Mouse (Mus musculus) stomach, embryonic 14.5 days (tissue): Measurements from ENCODE around the gene Mpp4. TPM values are rescaled to one million over a fixed set of nuclear protein-coding genes. Genes with fewer than 3 reads are reported as not detected.

Experiments
- ATAC-seq: fragments of 200-750 bp; cut with Nextera tagmentation; 2 replicates; pipeline ENCODE4 v1.8.0; 2017; ENCODE audit warnings: low read depth, moderate TSS enrichment; ENCODE audit not compliant: insufficient number of reproducible peaks, insufficient read depth, low FRiP score
- H3K27ac ChIP-seq: fragments of 300-500 bp; sonication (generic); 2 replicates; pipeline ENCODE4 v1.5.1; 2014; ENCODE audit warnings: mild to moderate bottlenecking, low read length, moderate library complexity, mixed read lengths
- H3K27me3 ChIP-seq: fragments of 300-500 bp; sonication (generic); 2 replicates; pipeline ENCODE4 v1.6.1; 2014; ENCODE audit warnings: low read length, control low read depth, mixed read lengths; ENCODE audit not compliant: control insufficient read depth, insufficient read depth
- H3K36me3 ChIP-seq: fragments of 300-500 bp; sonication (generic); 2 replicates; pipeline ENCODE4 v1.6.1; 2014; ENCODE audit warnings: mild to moderate bottlenecking, control low read depth, low read length, moderate library complexity, mixed read lengths; ENCODE audit not compliant: control insufficient read depth, insufficient read depth
- H3K4me1 ChIP-seq: fragments of 300-500 bp; sonication (generic); 2 replicates; pipeline ENCODE4 v1.6.1; 2014; ENCODE audit warnings: low read length, control low read depth, mixed read lengths; ENCODE audit not compliant: control insufficient read depth, insufficient read depth
- H3K4me2 ChIP-seq: fragments of 300-500 bp; sonication (generic); replicated peaks from 2 replicates; pipeline ENCODE4 v1.6.1; 2014; ENCODE audit warnings: low read depth, low read length, control low read depth
- H3K4me3 ChIP-seq: fragments of 300-500 bp; sonication (generic); 2 replicates; pipeline ENCODE4 v1.5.1; 2014; ENCODE audit warnings: low read depth, low read length, control low read depth
- H3K9ac ChIP-seq: fragments of 300-500 bp; sonication (generic); replicated peaks from 2 replicates; pipeline ENCODE4 v1.6.1; 2014; ENCODE audit warnings: low read depth, mild to moderate bottlenecking, control low read depth, low read length, moderate library complexity, mixed read lengths
- H3K9me3 ChIP-seq: fragments of 300-500 bp; sonication (generic); 2 replicates; pipeline ENCODE4 v1.6.1; 2016; ENCODE audit warnings: low read depth, low read length, control low read depth; ENCODE audit not compliant: control insufficient read depth
- WGBS: fragments of 180-500 bp; shearing (Covaris S2); extraction: QIAGEN DNeasy Blood & Tissue Kit; methylation state at CpG from one replicate; pipeline ENCODE4 v1.1.7; 2014; 5-methylcytosine and 5-hydroxymethylcytosine counted together
- polyA plus RNA-seq: library from polyadenylated mRNA; unstranded; fragments of >200 nt; fragmentation: Nextera tagmentation; extraction: Ambion mirVana; gene quantifications from 2 replicates; pipeline ENCODE4 v1.2.1, GENCODE M21; 2014

Gene Mpp4
- polyA plus RNA-seq, 1 experiment from 2014 or later: 0.46 TPM

GRCm38 (mm10) chr1:59200960-59201359, 37.8 kb upstream of the Mpp4 start:
- Histone ChIP-seq H3K27me3 (no peaks in the 10 kb centered on the region), H3K4me2 (no peak overlapping the region), H3K4me1 (no peaks in the 10 kb centered on the region), H3K9ac (no peak overlapping the region), H3K36me3 (0 out of 2 replicates have a peak, but pooled peaks cover 4% of the 10 kb centered on the region), H3K27ac (no peak overlapping the region), H3K4me3 (no peak overlapping the region), H3K9me3 (no peaks in the 10 kb centered on the region)
- ATAC-seq: no peak
- WGBS: 86% methylated on average over 5 of the region's 5 CpGs

DNA sequence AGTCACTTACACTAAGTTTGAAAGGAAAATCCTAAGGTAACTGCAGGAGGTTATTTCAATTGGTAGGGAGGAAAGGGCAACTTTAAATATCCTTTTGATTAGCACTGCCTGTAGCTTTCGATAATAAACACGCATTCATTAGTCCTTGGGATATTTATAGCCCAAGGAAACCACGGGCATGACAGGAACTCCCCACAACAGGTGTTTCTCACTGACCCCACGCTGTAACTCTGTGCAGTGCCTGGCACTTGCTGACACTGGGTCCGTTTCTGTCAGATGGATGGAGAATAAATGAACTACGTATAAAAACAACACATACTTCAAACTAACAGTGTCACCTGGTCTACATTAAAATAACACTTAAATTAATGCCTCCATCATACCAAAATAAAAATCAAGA, 31.8 kb upstream of the Mpp4 start:
- Histone ChIP-seq H3K4me1 (no peaks in the 10 kb centered on the region), H3K27ac (no peak overlapping the region), H3K36me3 (no peaks in the 10 kb centered on the region), H3K4me2 (no peak overlapping the region), H3K9ac (no peak overlapping the region), H3K9me3 (no peaks in the 10 kb centered on the region), H3K4me3 (no peak overlapping the region), H3K27me3 (no peaks in the 10 kb centered on the region)
- WGBS: 36% methylated on average over 6 of the region's 6 CpGs
- ATAC-seq: no peak

- 78% methylated on average over 5 of the region's 5 CpGs for WGBS
- no peak overlapping the region for H3K27ac ChIP-seq
Observed at GRCm38 (mm10) chr1:59187786-59188185, 24.6 kb upstream of the Mpp4 start.

DNA sequence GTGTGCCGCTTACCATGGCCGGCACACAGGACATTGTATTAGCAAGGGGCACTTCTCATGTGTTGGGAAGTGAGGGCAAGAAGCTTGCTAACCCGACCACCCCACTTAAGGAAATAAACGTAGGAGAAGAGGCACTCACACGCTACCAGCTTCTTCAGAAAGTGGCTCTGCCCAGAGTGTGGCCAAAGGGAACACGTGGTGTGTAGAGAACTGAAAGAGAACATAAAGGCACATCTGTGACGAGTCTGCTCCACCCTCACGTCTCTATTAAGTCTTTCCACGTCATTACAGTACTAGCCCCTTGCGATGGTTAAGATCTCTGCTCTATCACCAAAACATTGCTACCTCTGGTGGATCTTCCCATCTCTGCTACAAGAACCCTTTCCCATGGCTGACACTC, 23.1 kb upstream of the Mpp4 start:
- WGBS: 86% methylated on average over 10 of the region's 10 CpGs

More at GRCm38 (mm10) chr1:59187786-59188185, 24.6 kb upstream of the Mpp4 start:
- Histone ChIP-seq H3K9me3 (no peaks in the 10 kb centered on the region), H3K4me3 (no peak overlapping the region), H3K4me2 (no peak overlapping the region), H3K27me3 (no peaks in the 10 kb centered on the region), H3K4me1 (no peaks in the 10 kb centered on the region), H3K36me3 (peaks cover 5% of the 10 kb centered on the region; the same call in 1 of the 2 replicates), H3K9ac (no peak overlapping the region)
- ATAC-seq: no peak

GRCm38 (mm10) chr1:59185410-59185809, 22.2 kb upstream of the Mpp4 start:
- peaks cover 5% of the 10 kb centered on the region for H3K36me3 ChIP-seq
- H3K4me3 ChIP-seq: no peak overlapping the region
- H3K4me2 ChIP-seq: no peak overlapping the region
- no peak overlapping the region for H3K27ac ChIP-seq
- H3K4me1 ChIP-seq: no peaks in the 10 kb centered on the region
- no peak for ATAC-seq
- 74% methylated on average over 9 of the region's 9 CpGs for WGBS
- H3K27me3 ChIP-seq: no peaks in the 10 kb centered on the region
- no peak overlapping the region for H3K9ac ChIP-seq
- H3K9me3 ChIP-seq: no peaks in the 10 kb centered on the region

More for the DNA sequence above, 23.1 kb upstream of the Mpp4 start:
- H3K4me1 ChIP-seq: no peaks in the 10 kb centered on the region
- H3K4me2 ChIP-seq: no peak overlapping the region
- H3K4me3 ChIP-seq: no peak overlapping the region
- no peaks in the 10 kb centered on the region for H3K27me3 ChIP-seq
- no peaks in the 10 kb centered on the region for H3K9me3 ChIP-seq
- H3K9ac ChIP-seq: no peak overlapping the region
- peaks cover 5% of the 10 kb centered on the region for H3K36me3 ChIP-seq
- H3K27ac ChIP-seq: no peak overlapping the region
- no peak for ATAC-seq

DNA sequence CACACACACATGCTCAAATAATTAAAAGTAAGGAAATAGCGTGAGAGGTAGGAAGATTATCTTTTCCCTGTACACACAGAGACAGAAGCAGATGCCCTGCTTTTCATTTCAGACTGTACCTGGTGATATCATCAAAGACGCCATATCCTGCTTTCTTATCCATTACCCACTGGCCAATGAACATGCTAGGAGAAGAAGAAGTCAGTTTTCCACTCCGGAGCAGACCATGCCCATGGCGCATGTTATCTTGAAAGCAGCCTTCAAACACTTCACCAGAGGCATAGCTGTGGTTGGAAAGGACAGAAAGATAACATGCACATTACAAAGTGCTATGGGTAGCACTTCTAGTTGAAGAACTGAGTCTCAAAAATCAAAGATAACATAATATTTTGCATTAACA, 19.9 kb upstream of the Mpp4 start:
- peaks cover 14% of the 10 kb centered on the region for H3K36me3 ChIP-seq
- H3K9me3 ChIP-seq: no peaks in the 10 kb centered on the region
- ATAC-seq: no peak
- WGBS: 92% methylated on average over 4 of the region's 4 CpGs
- H3K9ac ChIP-seq: no peak overlapping the region
- no peak overlapping the region for H3K4me2 ChIP-seq
- H3K27me3 ChIP-seq: no peaks in the 10 kb centered on the region
- H3K4me3 ChIP-seq: no peak overlapping the region
- H3K27ac ChIP-seq: no peak overlapping the region
- no peaks in the 10 kb centered on the region for H3K4me1 ChIP-seq

- Histone ChIP-seq H3K9ac (no peak overlapping the region), H3K4me2 (no peak overlapping the region), H3K27me3 (no peaks in the 10 kb centered on the region), H3K4me3 (no peak overlapping the region), H3K27ac (no peak overlapping the region), H3K4me1 (no peaks in the 10 kb centered on the region), H3K36me3 (peaks cover 14% of the 10 kb centered on the region), H3K9me3 (no peaks in the 10 kb centered on the region)
- no peak for ATAC-seq
- 90% methylated on average over 2 of the region's 2 CpGs for WGBS
Observed at GRCm38 (mm10) chr1:59182373-59182772, 19.2 kb upstream of the Mpp4 start.

DNA sequence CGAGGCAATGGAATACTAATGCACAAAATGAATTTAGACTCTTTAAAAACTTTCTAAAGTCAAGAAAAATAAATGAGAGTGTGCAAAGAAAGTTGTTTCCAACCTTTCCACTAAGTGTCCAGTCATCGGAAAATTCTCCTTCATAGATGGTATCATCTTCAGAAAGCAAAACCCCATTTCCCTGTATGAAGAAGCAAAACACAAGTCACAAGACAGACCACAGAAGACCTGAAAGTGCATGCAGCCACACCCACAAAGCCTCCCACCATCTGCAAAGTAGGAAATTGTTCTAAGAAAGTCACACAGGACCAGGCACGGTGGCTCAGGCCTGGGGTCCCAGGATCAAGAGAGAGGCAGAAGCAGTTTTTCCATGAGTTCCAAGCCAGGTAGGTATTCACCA, 16.8 kb upstream of the Mpp4 start:
- H3K27me3 ChIP-seq: no peaks in the 10 kb centered on the region
- no peak overlapping the region for H3K4me3 ChIP-seq
- no peak for ATAC-seq
- 93% methylated on average over 3 of the region's 3 CpGs for WGBS
- H3K9ac ChIP-seq: no peak overlapping the region
- H3K36me3 ChIP-seq: peaks cover 11% of the 10 kb centered on the region
- no peak overlapping the region for H3K27ac ChIP-seq
- H3K9me3 ChIP-seq: no peaks in the 10 kb centered on the region
- no peak overlapping the region for H3K4me2 ChIP-seq
- H3K4me1 ChIP-seq: no peaks in the 10 kb centered on the region

GRCm38 (mm10) chr1:59178401-59178800, 15.2 kb upstream of the Mpp4 start:
- Histone ChIP-seq H3K9ac (no peak overlapping the region), H3K36me3 (peaks cover 9% of the 10 kb centered on the region)
- ATAC-seq: no peak

More at GRCm38 (mm10) chr1:59178401-59178800, 15.2 kb upstream of the Mpp4 start:
- WGBS: 87% methylated on average over 10 of the region's 10 CpGs
- H3K27ac ChIP-seq: no peak overlapping the region
- no peak overlapping the region for H3K4me3 ChIP-seq
- H3K27me3 ChIP-seq: no peaks in the 10 kb centered on the region
- no peak overlapping the region for H3K4me2 ChIP-seq
- H3K4me1 ChIP-seq: no peaks in the 10 kb centered on the region
- no peaks in the 10 kb centered on the region for H3K9me3 ChIP-seq
